Mouse (Mus musculus) C2C12 (cell line): Measurements from ENCODE around the gene Arfgap1.

Source experiments
- CTCF ChIP-seq: IDR thresholded peaks from one replicate; pipeline ENCODE4 v1.5.1; 2011; ENCODE audit not compliant: control insufficient read depth, insufficient read depth, insufficient read length
- USF1 ChIP-seq: IDR thresholded peaks from one replicate; pipeline ENCODE4 v1.6.1; 2011; ENCODE audit warnings: low read depth, mild to moderate bottlenecking, control low read depth, moderate library complexity

- TF ChIP-seq CTCF (no peak), USF1 (no peak)
Observed at GRCm38 (mm10) chr2:180988347-180988913, 21.4 kb downstream of the Arfgap1 start.
